ENCODE assay signal across 12 mouse cellular contexts in genomic region chr3:139866329-139866728, GRCm38 (mm10).
DNase-seq lines count a peak whose midpoint lies in the region; ATAC-seq lines count a peak whose summit lies in the region.
"Had no signal": no experiment of that assay in that cellular context is flagged by ENCODE, and none has a peak within 500 bp of the region (broad histone marks: within the 10 kb centered on the region; RNA-seq: fewer than 3 reads in every experiment).

No protein-coding gene starts in this region.

- DNase-seq in midbrain, embryonic 10.5 days (ENCODE audit: low spot score) = no peak
- peak; percentile 73 to 78 for DNase-seq in cerebellum, adult 18-20 months
- DNase-seq in forebrain, embryonic 11.5 days (ENCODE audit: low spot score) = no peak
- DNase-seq in limb, embryonic 10.5 days (ENCODE audit: low spot score) = no peak
- DNase-seq in lung, postnatal 14 days = no peak
- no peak for DNase-seq in spleen, postnatal 10 days (ENCODE audit: low spot score in 2 of 2)
- DNase-seq in kidney, postnatal 14 days = no peak
- DNase-seq: gastrocnemius, postnatal 25 days; lung, adult 18-20 months; thymus, postnatal 36 days had no signal

- H3K4me2 ChIP-seq in midbrain, embryonic 13.5 days (replicated peaks) = no peak overlapping the region
- no peak overlapping the region for H3K4me2 ChIP-seq in forebrain, embryonic 11.5 days (ENCODE audit: low read depth, low read length, severe bottlenecking)

- H3K9ac ChIP-seq in midbrain, embryonic 13.5 days (replicated peaks) = no peak overlapping the region
- H3K9ac ChIP-seq in forebrain, embryonic 11.5 days (ENCODE audit: low read length) = no peak overlapping the region

- H3K4me3 ChIP-seq in midbrain, embryonic 13.5 days (replicated peaks) = no peak overlapping the region
- no peak overlapping the region for H3K4me3 ChIP-seq in midbrain, embryonic 10.5 days
- no peak overlapping the region for H3K4me3 ChIP-seq in forebrain, embryonic 11.5 days (ENCODE audit: low read depth, low read length)
- H3K4me3 ChIP-seq in limb, embryonic 10.5 days = no peak overlapping the region

- H3K27ac ChIP-seq in midbrain, embryonic 13.5 days = peak overlapping the region; percentile 12; the same call in 1 of the 2 replicates
- H3K27ac ChIP-seq in midbrain, embryonic 10.5 days (replicated peaks) = no peak overlapping the region
- no peak overlapping the region for H3K27ac ChIP-seq in forebrain, embryonic 11.5 days (ENCODE audit: low read depth, low read length)
- H3K27ac ChIP-seq in limb, embryonic 10.5 days = 0 out of 2 replicates have a peak overlapping the region, but pooled peaks have one; percentile 42
- H3K27ac ChIP-seq: kidney, postnatal 0 days had no signal

- no peaks in the 10 kb centered on the region for H3K9me3 ChIP-seq in midbrain, embryonic 13.5 days
- no peaks in the 10 kb centered on the region for H3K9me3 ChIP-seq in midbrain, embryonic 10.5 days (replicated peaks)
- no peaks in the 10 kb centered on the region for H3K9me3 ChIP-seq in forebrain, embryonic 11.5 days (ENCODE audit: control insufficient read depth, low read length)
- no peaks in the 10 kb centered on the region for H3K9me3 ChIP-seq in limb, embryonic 10.5 days (replicated peaks)

- peaks cover 5% of the 10 kb centered on the region for H3K4me1 ChIP-seq in midbrain, embryonic 13.5 days (replicated peaks)
- peaks cover 2% of the 10 kb centered on the region for H3K4me1 ChIP-seq in midbrain, embryonic 10.5 days
- no peaks in the 10 kb centered on the region for H3K4me1 ChIP-seq in forebrain, embryonic 11.5 days (replicated peaks; ENCODE audit: control insufficient read depth, insufficient read depth, low read length)
- peaks cover 9% of the 10 kb centered on the region for H3K4me1 ChIP-seq in limb, embryonic 10.5 days

- ATAC-seq in midbrain, embryonic 13.5 days = 0 out of 2 replicates have a peak, but pooled peaks have one; percentile 37
- ATAC-seq in forebrain, embryonic 11.5 days (replicated peaks; ENCODE audit: low FRiP score) = peak; percentile 47

- H3K27me3 ChIP-seq in midbrain, embryonic 13.5 days = no peaks in the 10 kb centered on the region
- H3K27me3 ChIP-seq in midbrain, embryonic 10.5 days (ENCODE audit: low read depth, poor library complexity, severe bottlenecking) = no peaks in the 10 kb centered on the region
- H3K27me3 ChIP-seq in forebrain, embryonic 11.5 days (ENCODE audit: control insufficient read depth, insufficient read depth, low read length) = no peaks in the 10 kb centered on the region
- H3K27me3 ChIP-seq in limb, embryonic 10.5 days (ENCODE audit: low read depth, poor library complexity, severe bottlenecking) = no peaks in the 10 kb centered on the region

- H3K36me3 ChIP-seq in midbrain, embryonic 13.5 days = no peaks in the 10 kb centered on the region
- H3K36me3 ChIP-seq in midbrain, embryonic 10.5 days = no peaks in the 10 kb centered on the region
- H3K36me3 ChIP-seq in forebrain, embryonic 11.5 days (ENCODE audit: control insufficient read depth, insufficient read depth, low read length) = no peaks in the 10 kb centered on the region
- H3K36me3 ChIP-seq in limb, embryonic 10.5 days = no peaks in the 10 kb centered on the region

Comparison
In these comparisons a context has a peak if more than half of its experiments do, and no peak if none do; other contexts are left out.
1. H3K27ac ChIP-seq: peak in midbrain, embryonic 13.5 days (single experiment) and limb, embryonic 10.5 days (single experiment); none in midbrain, embryonic 10.5 days (single experiment) and forebrain, embryonic 11.5 days (single experiment).
2. DNase-seq: peak in cerebellum, adult 18-20 months (2 of 2); none in midbrain, embryonic 10.5 days (single experiment), forebrain, embryonic 11.5 days (single experiment), limb, embryonic 10.5 days (single experiment), lung, postnatal 14 days (single experiment), spleen, postnatal 10 days (0 of 2) and kidney, postnatal 14 days (single experiment).